Mouse (Mus musculus): Measurements from ENCODE around the gene Gm43638. TPM values are rescaled to one million over a fixed set of nuclear protein-coding genes. Genes with fewer than 3 reads are reported as not detected.

Gm43638 gene
- polyA plus RNA-seq (2012; rRNA removed), result not detected in 2 replicates

DNA sequence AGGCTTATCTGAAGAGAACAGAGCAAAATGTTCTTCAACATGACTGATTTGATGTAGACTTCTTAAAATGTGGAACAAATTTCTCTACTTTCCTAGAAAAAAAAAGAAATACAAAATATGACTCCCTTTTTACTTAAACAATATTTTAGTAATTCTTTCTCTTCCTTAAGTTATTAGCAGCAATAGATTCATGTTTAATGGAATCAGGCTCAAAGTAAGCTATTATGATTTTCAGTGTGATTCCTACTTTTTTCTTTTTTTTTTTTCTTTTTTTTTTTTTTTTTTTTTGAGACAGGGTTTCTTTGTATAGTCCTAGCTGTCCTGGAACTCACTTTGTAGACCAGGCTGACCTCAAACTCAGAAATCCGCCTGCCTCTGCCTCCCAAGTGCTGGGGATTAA is at the start of gene Gm43638:
Gene Gm43638, minus strand, starts transcription at position 101 of the 400 bp plus-strand sequence.

DNA sequence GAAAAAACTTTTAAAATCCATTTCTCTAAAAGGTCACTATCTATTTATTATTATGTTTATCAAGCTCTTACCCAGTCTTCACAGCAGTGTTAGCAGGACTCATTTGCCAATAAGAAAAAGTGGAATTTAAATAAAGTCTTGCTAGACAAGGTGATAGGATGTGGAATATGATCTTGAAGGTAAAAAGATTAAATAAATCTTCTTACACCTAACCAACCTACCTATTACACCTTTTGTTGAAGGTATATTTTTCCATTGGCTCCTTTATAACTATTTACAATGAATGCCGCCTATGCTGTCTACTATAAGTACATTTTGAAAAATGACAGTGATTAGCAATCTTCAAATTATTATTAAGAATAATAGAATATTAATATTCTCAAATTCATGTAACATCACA is 4.2 kb upstream of the Gm43638 start, which contains the start of gene Ugt2a1:
Gene Ugt2a1, minus strand, starts transcription at position 101 of the 400 bp plus-strand sequence.

DNA sequence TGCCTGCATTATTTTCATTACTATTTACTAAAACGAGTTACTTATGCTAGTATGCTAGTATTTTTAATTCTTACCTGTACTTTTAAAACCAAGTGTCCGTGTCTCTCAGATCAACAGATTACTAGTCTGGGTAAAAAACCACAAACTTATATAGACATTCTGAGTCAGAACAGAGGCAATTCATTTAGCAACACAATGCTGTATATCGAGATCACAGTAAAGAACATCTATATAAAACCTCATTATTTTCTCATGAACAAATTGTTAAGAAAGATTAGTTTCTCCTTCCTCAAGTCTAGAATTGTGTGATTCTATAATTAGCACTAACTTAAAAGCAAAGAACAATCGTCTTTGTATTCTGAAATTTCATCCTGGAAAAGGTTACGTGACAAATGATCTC is 4.4 kb downstream of the Gm43638 start, which contains the start of gene Ugt2a2:
Gene Ugt2a2, minus strand, starts transcription at position 101 of the 400 bp plus-strand sequence.

DNA sequence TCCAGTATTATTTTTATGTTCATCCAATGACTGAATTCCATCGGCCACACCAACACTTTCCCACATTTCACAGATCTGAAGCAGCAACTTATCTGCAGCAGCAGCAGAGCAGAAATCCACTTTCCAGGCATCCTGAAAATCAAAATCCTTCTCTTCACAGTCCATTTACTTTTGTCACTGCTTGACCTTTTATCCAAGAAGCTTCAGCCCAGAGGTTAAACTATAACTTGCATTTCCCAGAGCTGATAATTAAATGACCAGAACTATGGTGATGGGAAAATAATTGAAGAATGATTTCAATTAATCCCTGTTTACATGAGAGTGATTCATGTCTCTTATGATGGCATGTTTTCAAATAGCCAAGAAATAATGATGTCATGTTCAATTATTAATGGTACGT is 62.6 kb downstream of the Gm43638 start, which contains the start of gene Ugt2b38:
Gene Ugt2b38, minus strand, starts transcription at position 163 of the 400 bp plus-strand sequence.

Other genes with a start within 250 kb of the Gm43638 start
- not detected in 2 replicates for gene Ugt2b37, start 232.0 kb downstream of the Gm43638 start, polyA plus RNA-seq (2012; rRNA removed)
- gene Ugt2a3, start 149.6 kb downstream of the Gm43638 start, polyA plus RNA-seq (2012; rRNA removed), result not detected in 2 replicates
- not detected in 2 replicates for gene Ugt2b38, start 62.6 kb downstream of the Gm43638 start, polyA plus RNA-seq (2012; rRNA removed)
- gene Ugt2a2, start 4.5 kb downstream of the Gm43638 start, polyA plus RNA-seq (2012; rRNA removed), result not detected in 2 replicates
- gene Ugt2a1, start 4.1 kb upstream of the Gm43638 start, polyA plus RNA-seq (2012; rRNA removed), result not detected in 2 replicates
- gene Sult1b1, start 51.4 kb upstream of the Gm43638 start, polyA plus RNA-seq (2012; rRNA removed), result 0.54 and 0.56 TPM in 2 replicates
- 1.2 and 1.4 TPM in 2 replicates for gene Sult1d1, start 82.2 kb upstream of the Gm43638 start, polyA plus RNA-seq (2012; rRNA removed)
- gene Sult1e1, start 104.8 kb upstream of the Gm43638 start, polyA plus RNA-seq (2012; rRNA removed), result not detected in 2 replicates
- not detected in 2 replicates for gene Csn1s1, start 179.4 kb upstream of the Gm43638 start, polyA plus RNA-seq (2012; rRNA removed)
- gene Csn2, start 212.8 kb upstream of the Gm43638 start, polyA plus RNA-seq (2012; rRNA removed), result not detected in 2 replicates

Measured in liver, embryonic 14 days (tissue).